Mouse (Mus musculus) kidney, postnatal 25 days (tissue): ENCODE results near the gene Hs1bp3.
A peak's percentile ranks its signal among the peaks of the same experiment; 100 is the strongest.

Source experiments
- DNase-seq, 2 experiments: peaks; one replicate each; pipeline ENCODE4 v3.0.0; 2021; ENCODE audit warnings: mixed read lengths in 2 of 2

The Hs1bp3 gene

GRCm38 (mm10) chr12:8313270-8313771 lies at the start of gene Hs1bp3:
TSS of gene Hs1bp3 (plus strand) at chr12:8313432.
- peak; percentile 92 for DNase-seq

GRCm38 (mm10) chr12:8266311-8266710 lies 46.9 kb upstream of the Hs1bp3 start:
- DNase-seq = no peak

- no peak for DNase-seq
Observed at GRCm38 (mm10) chr12:8269627-8270026, 43.6 kb upstream of the Hs1bp3 start.

- peak in 1 of 2 experiments; percentile 54 for DNase-seq
Observed at GRCm38 (mm10) chr12:8271405-8271804, 41.8 kb upstream of the Hs1bp3 start.

- DNase-seq = no peak
Observed at GRCm38 (mm10) chr12:8273471-8274171, 39.6 kb upstream of the Hs1bp3 start.

- DNase-seq = no peak
Observed at GRCm38 (mm10) chr12:8275424-8275823, 37.8 kb upstream of the Hs1bp3 start.

- no peak for DNase-seq
Observed at GRCm38 (mm10) chr12:8281225-8282017, 31.8 kb upstream of the Hs1bp3 start.

- peak in 1 of 2 experiments; percentile 13 for DNase-seq
Observed at GRCm38 (mm10) chr12:8287970-8288369, 25.3 kb upstream of the Hs1bp3 start.

- DNase-seq = peak in 1 of 2 experiments; percentile 21
Observed at GRCm38 (mm10) chr12:8289099-8289498, 24.1 kb upstream of the Hs1bp3 start.

- peak in 1 of 2 experiments; percentile 18 for DNase-seq
Observed at GRCm38 (mm10) chr12:8289499-8289898, 23.7 kb upstream of the Hs1bp3 start.

- peak in 1 of 2 experiments; percentile 35 for DNase-seq
Observed at GRCm38 (mm10) chr12:8291157-8291853, 21.9 kb upstream of the Hs1bp3 start.

GRCm38 (mm10) chr12:8295307-8295913 lies 17.8 kb upstream of the Hs1bp3 start:
- DNase-seq = no peak

- no peak for DNase-seq
Observed at GRCm38 (mm10) chr12:8296154-8296553, 17.1 kb upstream of the Hs1bp3 start.

GRCm38 (mm10) chr12:8297586-8298214 lies 15.5 kb upstream of the Hs1bp3 start:
- no peak for DNase-seq

- DNase-seq = no peak
Observed at GRCm38 (mm10) chr12:8298361-8299142, 14.7 kb upstream of the Hs1bp3 start.

GRCm38 (mm10) chr12:8299143-8300110 lies 13.8 kb upstream of the Hs1bp3 start:
- DNase-seq = no peak

- no peak for DNase-seq
Observed at GRCm38 (mm10) chr12:8300111-8300480, 13.1 kb upstream of the Hs1bp3 start.

GRCm38 (mm10) chr12:8300521-8300920 lies 12.7 kb upstream of the Hs1bp3 start:
- DNase-seq = no peak

- no peak for DNase-seq
Observed at GRCm38 (mm10) chr12:8301011-8301814, 12.0 kb upstream of the Hs1bp3 start.
